Mouse (Mus musculus): ENCODE measurements around the gene Gna15.

DNA sequence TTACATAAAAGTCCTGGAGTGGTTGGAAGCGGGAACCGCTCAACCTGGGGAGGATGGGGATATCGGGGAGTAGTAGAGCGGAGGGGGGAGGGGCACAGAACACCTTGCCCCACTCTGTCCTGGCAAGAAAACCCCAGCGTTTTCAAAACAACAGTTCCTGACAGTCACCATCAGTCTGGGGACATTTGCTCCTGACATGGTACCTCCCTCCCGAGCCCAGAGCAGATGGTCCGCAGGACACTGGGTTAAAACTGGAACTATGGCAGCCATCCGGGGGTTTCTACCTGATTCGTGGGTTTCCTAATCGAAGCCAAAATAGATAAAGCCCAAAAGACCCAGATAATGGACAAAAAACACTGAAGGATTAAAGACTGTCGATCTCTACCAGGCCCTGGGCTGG, 63.1 kb downstream of the Gna15 start:
- no peak for TF ChIP-seq CTCF (IDR thresholded peaks at IDR 0.05; ENCODE audit: control insufficient read depth, insufficient read depth, low read length)
- no peak for TF ChIP-seq POLR2A (IDR thresholded peaks at IDR 0.05; ENCODE audit: borderline replicate concordance, control insufficient read depth, low read depth, low read length)

Data from bone marrow, adult 2 months (tissue).